Mouse (Mus musculus): ENCODE results near the gene Phactr2. TPM values are rescaled to one million over a fixed set of nuclear protein-coding genes. Genes with fewer than 3 reads are reported as not detected.

The Phactr2 gene
- polyA plus RNA-seq, 2 experiments = 1.5 to 3.5 TPM

DNA sequence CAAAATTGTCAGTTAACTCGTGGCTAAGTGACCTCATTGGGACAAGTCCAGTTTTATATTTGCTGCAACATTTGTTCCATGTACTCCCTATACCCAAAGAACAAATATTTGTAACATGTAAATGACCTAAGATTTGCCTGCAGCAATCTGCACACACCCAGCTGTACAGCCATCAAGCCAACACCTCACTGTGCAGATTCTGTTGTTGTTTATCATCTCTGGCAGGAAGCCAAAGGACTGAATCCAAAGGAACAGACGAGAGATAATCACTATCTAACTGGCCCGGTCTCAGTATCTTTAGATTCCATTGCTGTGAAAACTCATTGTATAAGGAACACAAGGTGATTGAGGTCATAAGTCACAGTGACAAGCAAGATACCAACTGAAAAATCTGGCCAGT lies 115.5 kb downstream of the Phactr2 start:
- Histone ChIP-seq H3K4me3 (ENCODE audit: insufficient read depth in 1 of 2, low read depth in 2 of 2, low read length in 2 of 2) (no peak overlapping the region), H3K4me1 (replicated peaks; ENCODE audit: control insufficient read depth in 2 of 2, insufficient read depth in 2 of 2, low read length in 1 of 2) (no peaks in the 10 kb centered on the region), H3K9me3 (ENCODE audit: control insufficient read depth, low read length) (no peaks in the 10 kb centered on the region), H3K4me2 (ENCODE audit: low read depth) (no peak overlapping the region), H3K9ac (replicated peaks) (no peak overlapping the region), H3K36me3 (replicated peaks; ENCODE audit: control insufficient read depth, insufficient read depth, low read depth) (no peaks in the 10 kb centered on the region), H3K27me3 (ENCODE audit: control insufficient read depth, insufficient read depth, low read length) (no peaks in the 10 kb centered on the region), H3K27ac (no peak overlapping the region)
- WGBS (ENCODE audit: insufficient replicate concordance) = 18% methylated on average over 3 of the region's 3 CpGs
- TF ChIP-seq CTCF (IDR thresholded peaks at IDR 0.05; ENCODE audit: low read depth) (no peak), EP300 (IDR thresholded peaks at IDR 0.05; ENCODE audit: low read depth) (peak; percentile 31; the same call in 1 of the 2 replicates)
- DNase-seq (ENCODE audit: low read depth in 3 of 3, low spot score in 3 of 3) = peak in 1 of 3 experiments; percentile 6
- no peak for ATAC-seq (ENCODE audit: insufficient read depth)

GRCm38 (mm10) chr10:13346609-13347290 lies 127.5 kb downstream of the Phactr2 start:
- H3K4me2 ChIP-seq (ENCODE audit: low read depth) = no peak overlapping the region
- H3K27me3 ChIP-seq (ENCODE audit: control insufficient read depth, insufficient read depth, low read length) = no peaks in the 10 kb centered on the region
- DNase-seq (ENCODE audit: low read depth in 3 of 3, low spot score in 3 of 3) (no peak), ATAC-seq (ENCODE audit: insufficient read depth) (no peak)
- H3K36me3 ChIP-seq (replicated peaks; ENCODE audit: control insufficient read depth, insufficient read depth, low read depth) = no peaks in the 10 kb centered on the region
- no peaks in the 10 kb centered on the region for H3K4me1 ChIP-seq (replicated peaks; ENCODE audit: control insufficient read depth in 2 of 2, insufficient read depth in 2 of 2, low read length in 1 of 2)
- H3K9me3 ChIP-seq (ENCODE audit: control insufficient read depth, low read length) = no peaks in the 10 kb centered on the region
- no peak overlapping the region for H3K4me3 ChIP-seq (ENCODE audit: insufficient read depth in 1 of 2, low read depth in 2 of 2, low read length in 2 of 2)
- no peak overlapping the region for H3K9ac ChIP-seq (replicated peaks)
- WGBS (ENCODE audit: insufficient replicate concordance) = 56% methylated on average over 5 of the region's 5 CpGs
- H3K27ac ChIP-seq = no peak overlapping the region
- TF ChIP-seq EP300 (IDR thresholded peaks at IDR 0.05; ENCODE audit: low read depth) (no peak), CTCF (IDR thresholded peaks at IDR 0.05; ENCODE audit: low read depth) (no peak)

GRCm38 (mm10) chr10:13340583-13340982 lies 133.6 kb downstream of the Phactr2 start:
- WGBS (ENCODE audit: insufficient replicate concordance) = 71% methylated on average over 3 of the region's 3 CpGs
- no peak overlapping the region for H3K27ac ChIP-seq
- no peak for DNase-seq (ENCODE audit: low read depth in 3 of 3, low spot score in 3 of 3)
- no peak for ATAC-seq (ENCODE audit: insufficient read depth)
- no peak overlapping the region for H3K4me3 ChIP-seq (ENCODE audit: insufficient read depth in 1 of 2, low read depth in 2 of 2, low read length in 2 of 2)
- no peaks in the 10 kb centered on the region for H3K9me3 ChIP-seq (ENCODE audit: control insufficient read depth, low read length)
- H3K4me1 ChIP-seq (replicated peaks; ENCODE audit: control insufficient read depth in 2 of 2, insufficient read depth in 2 of 2, low read length in 1 of 2) = no peaks in the 10 kb centered on the region
- no peak overlapping the region for H3K4me2 ChIP-seq (ENCODE audit: low read depth)
- TF ChIP-seq CTCF (IDR thresholded peaks at IDR 0.05; ENCODE audit: low read depth) = no peak
- no peak for TF ChIP-seq EP300 (IDR thresholded peaks at IDR 0.05; ENCODE audit: low read depth)
- H3K9ac ChIP-seq (replicated peaks) = no peak overlapping the region
- no peaks in the 10 kb centered on the region for H3K36me3 ChIP-seq (replicated peaks; ENCODE audit: control insufficient read depth, insufficient read depth, low read depth)
- H3K27me3 ChIP-seq (ENCODE audit: control insufficient read depth, insufficient read depth, low read length) = no peaks in the 10 kb centered on the region

GRCm38 (mm10) chr10:13336964-13337363 lies 137.2 kb downstream of the Phactr2 start:
- no peaks in the 10 kb centered on the region for H3K36me3 ChIP-seq (replicated peaks; ENCODE audit: control insufficient read depth, insufficient read depth, low read depth)
- H3K9ac ChIP-seq (replicated peaks) = no peak overlapping the region
- no peak overlapping the region for H3K27ac ChIP-seq
- H3K4me1 ChIP-seq (replicated peaks; ENCODE audit: control insufficient read depth in 2 of 2, insufficient read depth in 2 of 2, low read length in 1 of 2) = no peaks in the 10 kb centered on the region
- TF ChIP-seq EP300 (IDR thresholded peaks at IDR 0.05; ENCODE audit: low read depth) = no peak
- TF ChIP-seq CTCF (IDR thresholded peaks at IDR 0.05; ENCODE audit: low read depth) = no peak
- no peak overlapping the region for H3K4me3 ChIP-seq (ENCODE audit: insufficient read depth in 1 of 2, low read depth in 2 of 2, low read length in 2 of 2)
- DNase-seq (ENCODE audit: low read depth in 3 of 3, low spot score in 3 of 3) (no peak), ATAC-seq (ENCODE audit: insufficient read depth) (no peak)
- H3K4me2 ChIP-seq (ENCODE audit: low read depth) = no peak overlapping the region
- WGBS (ENCODE audit: insufficient replicate concordance) = 40% methylated on average over 4 of the region's 4 CpGs
- no peaks in the 10 kb centered on the region for H3K9me3 ChIP-seq (ENCODE audit: control insufficient read depth, low read length)
- H3K27me3 ChIP-seq (ENCODE audit: control insufficient read depth, insufficient read depth, low read length) = no peaks in the 10 kb centered on the region

- Histone ChIP-seq H3K36me3 (replicated peaks; ENCODE audit: control insufficient read depth, insufficient read depth, low read depth) (no peaks in the 10 kb centered on the region), H3K9ac (replicated peaks) (no peak overlapping the region), H3K9me3 (ENCODE audit: control insufficient read depth, low read length) (no peaks in the 10 kb centered on the region), H3K4me3 (ENCODE audit: insufficient read depth in 1 of 2, low read depth in 2 of 2, low read length in 2 of 2) (no peak overlapping the region), H3K4me1 (replicated peaks; ENCODE audit: control insufficient read depth in 2 of 2, insufficient read depth in 2 of 2, low read length in 1 of 2) (no peaks in the 10 kb centered on the region), H3K27ac (no peak overlapping the region), H3K4me2 (ENCODE audit: low read depth) (no peak overlapping the region), H3K27me3 (ENCODE audit: control insufficient read depth, insufficient read depth, low read length) (no peaks in the 10 kb centered on the region)
- TF ChIP-seq EP300 (IDR thresholded peaks at IDR 0.05; ENCODE audit: low read depth) (no peak), CTCF (IDR thresholded peaks at IDR 0.05; ENCODE audit: low read depth) (no peak)
- DNase-seq (ENCODE audit: low read depth in 3 of 3, low spot score in 3 of 3) = no peak
- ATAC-seq (ENCODE audit: insufficient read depth) = no peak
- 67% methylated on average over 6 of the region's 6 CpGs for WGBS (ENCODE audit: insufficient replicate concordance)
These were observed 138.4 kb downstream of the Phactr2 start for GRCm38 (mm10) chr10:13335814-13336213.

All from liver, embryonic 14.5 days (tissue).